Mouse (Mus musculus): ENCODE results near the gene Ifi206. TPM values are rescaled to one million over a fixed set of nuclear protein-coding genes. Genes with fewer than 3 reads are reported as not detected.

Gene Ifi206
- polyA plus RNA-seq, 1 experiment from 2014 or later: 0.15 TPM

DNA sequence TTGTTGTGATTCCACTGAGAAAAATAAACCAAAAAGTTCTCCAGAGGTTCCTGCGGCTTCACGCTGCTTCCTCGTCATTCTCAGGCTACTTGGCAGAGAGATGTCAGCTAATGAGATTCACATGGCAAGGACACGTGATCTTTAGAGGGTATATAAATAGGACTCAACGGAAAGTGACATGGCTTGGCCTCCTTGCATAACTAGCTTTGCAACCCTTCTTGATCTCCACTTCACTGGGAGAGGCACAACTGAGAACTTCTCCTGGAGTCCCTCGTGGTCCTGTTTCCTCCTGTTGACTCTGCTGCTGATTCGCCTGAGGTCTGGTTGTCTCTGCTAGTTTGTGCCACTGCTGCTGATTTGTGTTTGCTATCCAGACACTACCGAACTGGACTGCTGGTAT lies 63.5 kb downstream of the Ifi206 start:
- Histone ChIP-seq H3K27ac (ENCODE audit: low read depth, low read length) (no peak overlapping the region), H3K9ac (ENCODE audit: low read depth, low read length) (no peak overlapping the region), H3K36me3 (ENCODE audit: control insufficient read depth, insufficient read depth, low read length) (no peaks in the 10 kb centered on the region), H3K4me1 (ENCODE audit: control insufficient read depth, insufficient read depth, low read depth, low read length) (no peaks in the 10 kb centered on the region), H3K27me3 (replicated peaks; ENCODE audit: control insufficient read depth, insufficient read depth, low read length) (no peaks in the 10 kb centered on the region), H3K4me3 (ENCODE audit: low read length) (no peak overlapping the region), H3K9me3 (ENCODE audit: control insufficient read depth, low read length) (no peaks in the 10 kb centered on the region), H3K4me2 (ENCODE audit: low read length) (no peak overlapping the region)
- 79% methylated on average over 8 of the region's 8 CpGs for WGBS
- ATAC-seq: no peak

DNA sequence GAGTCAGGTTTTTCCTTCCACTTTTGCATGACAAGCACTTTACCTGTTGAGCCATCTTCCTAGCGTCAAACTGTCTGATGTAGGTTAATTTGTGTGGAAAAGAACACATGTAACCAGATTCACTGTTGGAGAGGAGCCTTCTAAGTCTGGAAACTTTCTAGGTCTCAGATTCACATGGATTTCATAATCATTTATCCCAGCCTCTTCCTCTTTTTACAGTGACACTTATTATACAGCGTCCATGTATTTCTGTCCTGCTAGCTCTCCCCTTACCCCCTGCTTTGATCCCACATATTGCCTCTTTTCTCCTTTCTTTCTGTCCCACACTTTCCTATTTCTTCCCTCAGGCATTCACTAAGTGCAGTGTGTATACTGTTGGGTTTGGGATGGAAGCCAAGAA lies 64.5 kb downstream of the Ifi206 start:
- Histone ChIP-seq H3K4me3 (ENCODE audit: low read length) (no peak overlapping the region), H3K9me3 (ENCODE audit: control insufficient read depth, low read length) (no peaks in the 10 kb centered on the region), H3K4me1 (ENCODE audit: control insufficient read depth, insufficient read depth, low read depth, low read length) (no peaks in the 10 kb centered on the region), H3K27ac (ENCODE audit: low read depth, low read length) (no peak overlapping the region), H3K27me3 (replicated peaks; ENCODE audit: control insufficient read depth, insufficient read depth, low read length) (no peaks in the 10 kb centered on the region), H3K36me3 (ENCODE audit: control insufficient read depth, insufficient read depth, low read length) (no peaks in the 10 kb centered on the region), H3K9ac (ENCODE audit: low read depth, low read length) (no peak overlapping the region), H3K4me2 (ENCODE audit: low read length) (no peak overlapping the region)
- WGBS: 85% methylated on average over 2 of the region's 2 CpGs
- no peak for ATAC-seq

DNA sequence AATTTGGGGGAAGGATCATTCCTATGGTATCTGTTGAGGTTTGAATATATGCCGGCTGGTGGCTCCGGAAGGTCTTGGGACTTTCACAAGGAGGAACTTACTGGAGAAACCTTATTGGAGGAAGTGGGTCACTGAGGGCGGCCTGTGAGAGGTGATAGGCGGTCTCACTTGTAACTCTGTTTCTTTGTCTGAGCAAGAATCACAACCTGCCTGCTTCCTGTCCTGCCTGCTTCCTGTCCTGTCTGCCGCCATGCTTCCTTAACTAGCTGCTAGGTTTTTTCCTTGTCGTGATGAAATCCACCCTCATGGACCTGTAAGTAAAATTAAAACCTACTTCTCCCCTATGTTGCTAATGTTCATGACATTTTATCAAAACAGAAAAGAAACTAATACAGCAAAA lies 70.5 kb downstream of the Ifi206 start:
- Histone ChIP-seq H3K27ac (ENCODE audit: low read depth, low read length) (no peak overlapping the region), H3K36me3 (ENCODE audit: control insufficient read depth, insufficient read depth, low read length) (no peaks in the 10 kb centered on the region), H3K9ac (ENCODE audit: low read depth, low read length) (no peak overlapping the region), H3K9me3 (ENCODE audit: control insufficient read depth, low read length) (no peaks in the 10 kb centered on the region), H3K4me3 (ENCODE audit: low read length) (no peak overlapping the region), H3K4me2 (ENCODE audit: low read length) (no peak overlapping the region), H3K4me1 (ENCODE audit: control insufficient read depth, insufficient read depth, low read depth, low read length) (no peaks in the 10 kb centered on the region), H3K27me3 (replicated peaks; ENCODE audit: control insufficient read depth, insufficient read depth, low read length) (no peaks in the 10 kb centered on the region)
- ATAC-seq: no peak
- WGBS: 89% methylated on average over 6 of the region's 6 CpGs

DNA sequence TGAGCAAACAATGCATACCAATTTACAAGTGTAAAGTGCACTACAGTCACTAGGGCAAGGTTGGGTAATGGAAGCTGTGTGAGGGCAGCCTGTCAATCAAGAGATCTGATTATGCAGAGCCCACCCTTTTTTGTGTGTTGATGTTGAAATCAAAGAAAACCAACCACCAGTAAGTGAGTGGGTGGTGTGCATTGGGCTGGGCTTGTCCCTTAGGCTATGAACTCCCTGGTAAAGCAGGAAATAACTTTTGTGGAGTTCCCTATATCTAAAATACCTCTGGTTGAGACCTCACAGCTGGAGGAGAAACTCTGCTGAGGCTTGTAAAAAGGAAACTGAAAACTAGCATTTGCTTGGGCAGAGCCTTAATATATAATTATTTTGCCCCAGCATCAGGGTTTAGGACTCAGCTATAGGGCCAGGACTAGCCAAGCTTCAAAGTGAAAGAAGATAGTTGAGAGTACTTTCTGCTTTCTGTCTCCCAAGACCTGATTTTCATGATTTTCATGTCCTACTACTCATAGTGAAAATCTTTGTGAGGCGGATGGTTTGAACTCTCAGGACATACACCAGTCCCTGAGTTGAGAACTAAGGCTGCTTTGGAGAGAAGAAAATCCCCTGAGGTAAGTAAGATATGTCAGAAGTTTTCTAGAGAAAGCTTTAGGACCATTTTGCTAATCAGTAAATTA lies 71.8 kb downstream of the Ifi206 start:
- no peak for ATAC-seq
- no peak overlapping the region for H3K9ac ChIP-seq (ENCODE audit: low read depth, low read length)
- H3K4me2 ChIP-seq (ENCODE audit: low read length): no peak overlapping the region
- no peaks in the 10 kb centered on the region for H3K36me3 ChIP-seq (ENCODE audit: control insufficient read depth, insufficient read depth, low read length)
- H3K9me3 ChIP-seq (ENCODE audit: control insufficient read depth, low read length): no peaks in the 10 kb centered on the region
- H3K27me3 ChIP-seq (replicated peaks; ENCODE audit: control insufficient read depth, insufficient read depth, low read length): no peaks in the 10 kb centered on the region
- WGBS: 91% methylated on average over 1 of the region's 1 CpGs
- H3K4me3 ChIP-seq (ENCODE audit: low read length): no peak overlapping the region
- no peak overlapping the region for H3K27ac ChIP-seq (ENCODE audit: low read depth, low read length)
- H3K4me1 ChIP-seq (ENCODE audit: control insufficient read depth, insufficient read depth, low read depth, low read length): no peaks in the 10 kb centered on the region

DNA sequence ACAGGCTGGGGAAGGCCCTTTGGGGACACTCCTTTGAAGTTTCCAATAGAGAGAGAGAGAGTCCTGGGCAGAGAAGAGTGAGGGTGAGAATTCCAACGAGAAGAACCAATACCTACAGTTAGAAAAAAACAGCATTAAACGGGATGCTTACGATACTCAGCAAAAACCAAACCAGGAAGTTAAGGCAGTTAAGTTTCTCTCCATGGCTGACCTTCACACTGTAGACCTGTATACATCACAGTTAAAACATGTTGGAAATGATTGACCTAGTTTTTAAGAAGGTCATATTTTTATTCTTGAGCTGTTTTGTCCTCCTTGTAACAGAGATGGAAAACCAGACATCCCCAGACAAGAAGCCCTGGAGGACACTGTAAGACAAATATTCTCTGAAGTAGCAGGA lies 72.3 kb downstream of the Ifi206 start:
- Histone ChIP-seq H3K4me1 (ENCODE audit: control insufficient read depth, insufficient read depth, low read depth, low read length) (no peaks in the 10 kb centered on the region), H3K4me2 (ENCODE audit: low read length) (no peak overlapping the region), H3K36me3 (ENCODE audit: control insufficient read depth, insufficient read depth, low read length) (no peaks in the 10 kb centered on the region), H3K9ac (ENCODE audit: low read depth, low read length) (no peak overlapping the region), H3K4me3 (ENCODE audit: low read length) (no peak overlapping the region), H3K27ac (ENCODE audit: low read depth, low read length) (no peak overlapping the region), H3K9me3 (ENCODE audit: control insufficient read depth, low read length) (no peaks in the 10 kb centered on the region), H3K27me3 (replicated peaks; ENCODE audit: control insufficient read depth, insufficient read depth, low read length) (no peaks in the 10 kb centered on the region)
- ATAC-seq: no peak
- 88% methylated on average over 3 of the region's 3 CpGs for WGBS

Small RNAs within 50 kb of the gene (microRNA-seq; reads per million reads assigned to microRNA genes)
- not detected for gene Gm44481

Other genes starting within 250 kb of the Ifi206 start
- gene Olfr418, start 225.0 kb downstream of the Ifi206 start, polyA plus RNA-seq (2015; fragmentation: Nextera tagmentation; extraction: Ambion mirVana): not detected in 2 replicates
- gene Mptx2, start 213.3 kb downstream of the Ifi206 start, polyA plus RNA-seq (2015; fragmentation: Nextera tagmentation; extraction: Ambion mirVana): not detected in 2 replicates
- gene Ackr1, start 157.3 kb downstream of the Ifi206 start, polyA plus RNA-seq (2015; fragmentation: Nextera tagmentation; extraction: Ambion mirVana): 17.5 and 20.4 TPM in 2 replicates
- 0.99 and 1.6 TPM in 2 replicates for gene Aim2, start 140.2 kb downstream of the Ifi206 start, polyA plus RNA-seq (2015; fragmentation: Nextera tagmentation; extraction: Ambion mirVana)
- gene Cadm3, start 123.3 kb downstream of the Ifi206 start, polyA plus RNA-seq (2015; fragmentation: Nextera tagmentation; extraction: Ambion mirVana): 64.9 and 70.2 TPM in 2 replicates
- gene Ifi214, start 44.9 kb upstream of the Ifi206 start, polyA plus RNA-seq (2015; fragmentation: Nextera tagmentation; extraction: Ambion mirVana): not detected in 2 replicates
- gene Ifi213, start 108.2 kb upstream of the Ifi206 start, polyA plus RNA-seq (2015; fragmentation: Nextera tagmentation; extraction: Ambion mirVana): 0.20 TPM in 1 of 2 replicates, not detected in the other
- gene Ifi209, start 139.9 kb upstream of the Ifi206 start, polyA plus RNA-seq (2015; fragmentation: Nextera tagmentation; extraction: Ambion mirVana): 0.09 and 0.11 TPM in 2 replicates
- gene Ifi208, start 182.6 kb upstream of the Ifi206 start, polyA plus RNA-seq (2015; fragmentation: Nextera tagmentation; extraction: Ambion mirVana): not detected in 2 replicates